Mouse (Mus musculus) c-Kit-positive CD71-positive TER-119-negative erythroid progenitor cells, embryonic 14.5 days (primary cell): ENCODE data around the gene Il20rb.

Experiments
- DNase-seq: peaks from one replicate; pipeline ENCODE4 v3.0.0-alpha.2; 2013; ENCODE audit warnings: low read depth

The Il20rb gene

DNA sequence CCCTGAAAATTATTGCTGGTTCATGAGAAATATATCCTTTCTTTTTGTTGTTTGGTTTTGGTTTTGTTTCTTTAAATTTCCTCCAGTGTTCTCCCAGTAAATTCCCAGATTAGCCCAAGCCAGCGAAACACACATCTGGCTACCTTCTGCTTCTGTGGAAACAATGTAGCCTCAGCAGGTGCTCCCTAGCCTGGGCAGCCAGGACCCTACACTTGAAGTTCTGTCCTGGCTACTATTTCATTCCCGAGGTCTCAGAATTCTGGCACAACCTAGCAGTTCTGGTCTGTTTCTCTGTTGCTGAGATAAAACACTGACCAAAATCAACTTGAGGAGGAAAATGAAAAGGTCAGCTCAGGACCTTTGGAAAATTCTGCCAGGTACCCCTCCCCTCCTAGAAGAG, 55.2 kb downstream of the Il20rb start:
- DNase-seq, result no peak

DNA sequence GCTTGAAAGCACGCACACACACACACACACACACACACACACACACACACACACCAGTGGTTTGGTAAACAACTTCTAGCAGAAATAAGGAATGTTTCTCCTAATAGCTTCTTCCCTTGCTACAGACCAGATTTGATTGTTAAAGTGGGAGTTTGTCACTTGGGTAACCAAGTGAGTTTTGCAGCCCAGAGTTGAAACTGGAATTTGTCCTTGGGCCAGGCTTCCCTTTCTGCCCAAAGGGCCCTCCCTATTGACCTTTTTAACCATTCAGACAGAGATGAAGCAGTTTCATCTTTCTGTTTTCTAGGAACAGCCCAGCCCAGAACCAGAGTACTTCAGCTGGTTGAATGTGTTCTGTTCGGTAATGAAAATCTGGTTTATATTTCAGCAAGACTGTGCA, 55.7 kb downstream of the Il20rb start:
- DNase-seq, result no peak

DNA sequence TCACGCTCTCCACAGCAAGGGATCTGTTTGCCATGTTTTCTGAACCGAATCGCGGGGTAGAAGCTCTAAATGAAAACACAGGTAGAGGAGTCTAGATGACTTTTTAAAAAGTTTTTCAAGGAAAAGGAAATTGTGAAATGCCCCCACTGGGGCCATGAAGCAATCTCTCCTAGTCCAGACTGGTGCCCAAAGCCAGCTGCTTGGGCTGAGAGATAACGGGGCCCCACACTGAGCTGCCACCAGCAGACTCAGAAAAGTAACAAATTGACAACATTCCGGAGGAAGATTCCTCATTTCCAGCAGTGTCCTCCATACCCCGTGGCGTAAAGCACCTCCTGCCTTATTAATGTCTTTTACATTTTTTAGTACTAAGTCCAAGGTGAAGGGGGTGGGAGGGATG, 66.9 kb downstream of the Il20rb start:
- no peak for DNase-seq

DNA sequence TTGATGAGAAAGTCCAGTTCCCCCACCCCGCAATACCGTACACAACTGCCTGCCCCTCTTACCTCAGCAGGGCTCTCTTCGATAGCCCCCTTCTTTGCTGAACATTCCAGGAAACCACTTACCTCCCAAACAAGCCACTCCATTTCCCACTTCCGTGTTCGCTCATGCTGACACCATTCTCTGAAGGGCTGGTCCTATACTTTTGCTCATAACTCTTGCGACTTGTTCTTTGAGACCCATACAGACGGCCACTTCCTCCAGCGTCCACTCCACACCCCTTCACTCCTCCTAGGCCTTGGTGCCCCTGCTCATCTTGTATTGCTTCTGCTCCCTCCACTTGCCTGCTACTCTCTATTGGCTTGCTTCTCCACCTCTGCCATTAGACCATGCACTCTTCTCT, 67.5 kb downstream of the Il20rb start:
- DNase-seq, result no peak

DNA sequence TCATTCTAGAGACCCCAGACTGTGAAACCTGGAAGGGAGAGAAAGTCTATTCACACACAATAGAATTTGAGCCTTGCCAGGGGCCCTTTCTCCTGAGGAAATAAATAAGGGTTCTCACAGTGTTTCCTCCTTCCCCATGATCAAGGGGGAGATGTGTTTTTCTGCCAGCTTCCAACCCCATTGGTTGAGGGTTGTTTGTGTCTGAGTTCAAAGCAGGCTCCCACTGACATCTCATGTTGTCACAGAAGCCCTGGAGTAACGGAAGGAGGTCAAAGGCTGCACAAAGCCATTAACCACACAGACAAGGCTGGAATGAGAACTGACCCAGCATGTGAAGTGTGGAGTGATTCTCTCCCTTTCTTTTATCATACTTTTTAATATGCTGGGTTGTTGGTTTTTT, 69.8 kb downstream of the Il20rb start:
- DNase-seq, result no peak

DNA sequence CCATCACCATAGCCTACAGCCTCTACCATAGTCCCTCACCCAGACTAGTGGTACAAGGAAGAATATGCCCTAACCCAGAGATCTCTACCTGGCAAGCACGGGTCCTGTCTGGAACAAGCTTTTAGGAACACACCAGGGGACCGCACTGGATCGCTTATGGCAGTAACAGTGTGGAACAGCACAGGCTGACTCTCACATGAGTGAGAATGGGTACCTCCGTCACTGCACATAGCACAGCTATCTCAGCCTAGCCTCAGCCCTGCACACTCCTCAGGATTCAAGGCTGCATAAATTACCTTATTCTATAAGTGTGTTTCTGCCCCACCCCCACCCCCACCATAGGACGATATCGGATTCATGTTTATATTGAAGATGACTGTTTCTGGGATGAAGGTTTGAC, 70.3 kb downstream of the Il20rb start:
- no peak for DNase-seq

DNA sequence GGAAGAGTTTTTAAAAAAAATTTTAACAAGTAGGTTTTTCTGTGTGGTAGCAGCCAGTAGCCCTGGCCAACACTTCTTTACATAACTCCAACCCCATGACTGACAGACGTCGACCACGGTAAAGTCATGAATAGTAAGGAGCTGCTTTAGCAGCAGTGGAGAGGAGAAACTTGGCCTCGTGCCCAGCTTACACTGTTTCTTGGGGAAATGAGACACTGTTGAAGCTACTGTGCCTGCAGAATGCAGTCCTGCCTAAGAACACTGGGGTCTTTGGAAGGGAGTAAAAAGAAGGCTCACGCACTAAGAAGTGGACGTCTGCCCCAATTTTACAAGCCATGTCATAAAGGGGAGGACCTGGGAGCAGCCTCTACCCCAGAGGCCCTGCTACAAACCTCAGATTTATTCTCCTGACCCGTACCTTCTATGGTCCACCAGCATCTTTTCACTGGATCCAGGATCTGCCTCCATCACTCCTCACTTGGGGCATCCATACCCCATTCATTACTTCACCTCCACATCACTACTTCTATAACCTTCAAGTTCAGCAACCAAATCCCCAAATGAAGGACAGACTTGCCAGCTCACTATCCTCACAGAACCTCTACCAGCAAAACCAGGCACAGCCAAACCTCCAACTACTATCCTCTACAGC, 71.1 kb downstream of the Il20rb start:
- no peak for DNase-seq
